Mouse (Mus musculus) forebrain, embryonic 13.5 days (tissue): ENCODE measurements around the gene Dtl. TPM values are rescaled to one million over a fixed set of nuclear protein-coding genes. Genes with fewer than 3 reads are reported as not detected.

Experiments used
- ATAC-seq: fragments of 200-750 bp; cut with Nextera tagmentation; 2 replicates; pipeline ENCODE4 v1.8.0; 2017
- H3K27ac ChIP-seq: fragments of 300-500 bp; sonication (generic); 2 replicates; pipeline ENCODE4 v1.5.1; 2015; ENCODE audit warnings: inconsistent platforms, mild to moderate bottlenecking, moderate library complexity
- H3K27me3 ChIP-seq: fragments of 300-500 bp; sonication (generic); 2 replicates; pipeline ENCODE4 v1.6.1; 2015; ENCODE audit warnings: mild to moderate bottlenecking, inconsistent platforms
- H3K36me3 ChIP-seq: fragments of 300-500 bp; sonication (generic); 2 replicates; pipeline ENCODE4 v1.6.1; 2015; ENCODE audit warnings: mild to moderate bottlenecking, inconsistent platforms; ENCODE audit not compliant: poor library complexity, severe bottlenecking
- H3K4me1 ChIP-seq: fragments of 300-500 bp; sonication (generic); 2 replicates; pipeline ENCODE4 v1.6.1; 2015; ENCODE audit warnings: inconsistent platforms
- H3K4me2 ChIP-seq: fragments of 300-500 bp; sonication (generic); 2 replicates; pipeline ENCODE4 v1.6.1; 2015; ENCODE audit warnings: inconsistent platforms, mild to moderate bottlenecking, moderate library complexity
- H3K4me3 ChIP-seq: fragments of 300-500 bp; sonication (generic); 2 replicates; pipeline ENCODE4 v1.5.1; 2015; ENCODE audit warnings: mild to moderate bottlenecking, inconsistent platforms
- H3K9ac ChIP-seq: fragments of 300-500 bp; sonication (generic); 2 replicates; pipeline ENCODE4 v1.6.1; 2015; ENCODE audit warnings: mild to moderate bottlenecking, inconsistent platforms
- H3K9me3 ChIP-seq: fragments of 300-500 bp; sonication (generic); replicated peaks from 2 replicates; pipeline ENCODE4 v1.6.1; 2016; ENCODE audit warnings: inconsistent platforms
- WGBS: fragments of 180-500 bp; shearing (Covaris S2); methylation state at CpG from one replicate; pipeline ENCODE4 v1.1.7; 2015; 5-methylcytosine and 5-hydroxymethylcytosine counted together
- polyA plus RNA-seq: library from polyadenylated mRNA; unstranded; fragments of >200 nt; fragmentation: Nextera tagmentation; extraction: Ambion mirVana; gene quantifications from 2 replicates; pipeline ENCODE4 v1.2.1, GENCODE M21; 2015

Gene Dtl
- polyA plus RNA-seq, 1 experiment from 2014 or later: 44.4 TPM

DNA sequence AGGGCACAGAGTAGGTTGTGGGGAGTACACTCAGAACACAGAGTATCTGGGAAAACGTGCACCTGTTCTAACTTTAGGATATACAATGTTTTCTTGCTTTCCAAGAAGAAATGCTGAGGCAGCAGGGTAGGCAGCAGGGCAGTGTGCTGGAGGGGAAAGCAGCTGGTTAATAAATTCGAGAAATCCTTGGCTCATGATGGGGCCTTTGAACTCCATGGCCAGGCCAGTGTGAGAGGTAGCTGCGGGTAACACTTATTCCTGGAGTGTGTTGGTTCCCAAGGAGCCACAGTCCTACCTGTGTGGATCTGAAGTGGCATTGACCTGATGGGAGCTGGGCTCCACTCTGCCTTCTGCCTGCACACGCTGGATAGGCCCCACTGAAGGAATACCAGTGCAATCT is 63.0 kb downstream of the Dtl start:
- Histone ChIP-seq H3K9me3 (no peaks in the 10 kb centered on the region), H3K4me3 (no peak overlapping the region), H3K36me3 (no peaks in the 10 kb centered on the region), H3K4me1 (no peaks in the 10 kb centered on the region), H3K4me2 (no peak overlapping the region), H3K27ac (no peak overlapping the region), H3K27me3 (no peaks in the 10 kb centered on the region), H3K9ac (no peak overlapping the region)
- 82% methylated on average over 4 of the region's 4 CpGs for WGBS
- ATAC-seq: no peak

DNA sequence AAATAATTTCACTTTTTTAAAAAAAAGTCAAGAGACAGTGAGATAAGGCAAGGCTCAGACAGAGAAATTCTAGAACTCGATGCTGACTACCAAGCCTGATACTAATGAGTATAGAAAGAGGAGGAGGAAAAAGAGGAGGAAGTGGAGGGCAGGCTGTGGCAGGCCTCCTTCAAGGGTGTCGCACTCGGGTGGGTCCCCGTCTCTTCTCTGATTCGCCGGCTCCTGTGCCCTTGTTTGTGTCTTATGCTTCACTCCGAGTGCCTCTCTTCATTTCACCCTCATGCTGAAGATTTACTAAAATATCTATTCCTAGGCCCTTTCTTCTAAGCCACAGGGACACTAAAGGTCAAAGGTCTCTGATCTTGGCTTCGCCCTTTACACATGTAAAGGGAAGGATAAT is 63.8 kb downstream of the Dtl start:
- ATAC-seq: no peak
- H3K4me1 ChIP-seq: no peaks in the 10 kb centered on the region
- H3K27ac ChIP-seq: no peak overlapping the region
- no peak overlapping the region for H3K4me2 ChIP-seq
- WGBS: 90% methylated on average over 8 of the region's 8 CpGs
- H3K9me3 ChIP-seq: no peaks in the 10 kb centered on the region
- H3K4me3 ChIP-seq: no peak overlapping the region
- H3K27me3 ChIP-seq: no peaks in the 10 kb centered on the region
- no peaks in the 10 kb centered on the region for H3K36me3 ChIP-seq
- H3K9ac ChIP-seq: no peak overlapping the region

DNA sequence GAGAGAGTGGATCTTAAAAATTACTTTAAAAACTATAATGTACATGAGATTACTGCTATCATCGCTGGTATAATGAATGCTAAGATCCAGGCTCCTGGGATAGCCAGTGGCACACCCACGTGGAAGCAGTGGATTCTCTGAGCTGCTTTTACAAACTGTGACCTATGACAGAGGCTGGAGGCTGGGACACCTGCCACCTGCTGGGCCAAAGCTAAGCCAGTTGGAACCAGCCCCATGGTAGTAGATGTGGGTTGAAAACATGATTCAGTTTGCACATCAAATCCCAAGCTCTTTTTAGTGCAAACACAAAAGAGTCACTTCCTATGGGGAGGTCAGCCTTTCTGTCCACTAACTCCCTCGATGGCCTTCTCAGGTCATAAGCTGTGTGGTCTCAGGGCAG is 65.5 kb downstream of the Dtl start:
- Histone ChIP-seq H3K27ac (no peak overlapping the region), H3K27me3 (no peaks in the 10 kb centered on the region), H3K4me2 (no peak overlapping the region), H3K36me3 (no peaks in the 10 kb centered on the region), H3K9ac (no peak overlapping the region), H3K9me3 (no peaks in the 10 kb centered on the region), H3K4me3 (no peak overlapping the region), H3K4me1 (no peaks in the 10 kb centered on the region)
- 73% methylated on average over 3 of the region's 3 CpGs for WGBS
- ATAC-seq: no peak

DNA sequence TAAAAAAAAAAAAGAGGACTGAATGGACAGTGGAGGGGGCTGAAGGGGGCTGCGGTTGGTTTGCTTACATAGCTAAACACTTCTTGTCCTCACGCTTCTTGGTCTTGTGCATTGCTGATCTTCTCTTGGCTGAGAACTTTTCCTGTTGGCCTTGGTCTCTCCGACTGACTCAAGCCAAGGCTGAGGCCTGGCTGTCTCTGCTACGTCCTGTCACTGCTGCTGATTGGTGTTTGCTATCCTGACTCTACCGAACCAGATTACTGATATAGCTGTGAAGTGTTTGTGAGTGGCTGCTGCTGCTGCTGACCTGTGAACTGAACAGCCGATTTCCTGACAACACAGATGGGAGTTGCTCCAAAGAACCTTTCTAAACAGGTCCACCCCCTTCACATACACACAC is 66.2 kb downstream of the Dtl start:
- H3K4me3 ChIP-seq: no peak overlapping the region
- no peak for ATAC-seq
- no peaks in the 10 kb centered on the region for H3K27me3 ChIP-seq
- no peaks in the 10 kb centered on the region for H3K36me3 ChIP-seq
- H3K27ac ChIP-seq: no peak overlapping the region
- no peak overlapping the region for H3K9ac ChIP-seq
- WGBS: 86% methylated on average over 6 of the region's 6 CpGs
- no peaks in the 10 kb centered on the region for H3K4me1 ChIP-seq
- no peaks in the 10 kb centered on the region for H3K9me3 ChIP-seq
- no peak overlapping the region for H3K4me2 ChIP-seq

DNA sequence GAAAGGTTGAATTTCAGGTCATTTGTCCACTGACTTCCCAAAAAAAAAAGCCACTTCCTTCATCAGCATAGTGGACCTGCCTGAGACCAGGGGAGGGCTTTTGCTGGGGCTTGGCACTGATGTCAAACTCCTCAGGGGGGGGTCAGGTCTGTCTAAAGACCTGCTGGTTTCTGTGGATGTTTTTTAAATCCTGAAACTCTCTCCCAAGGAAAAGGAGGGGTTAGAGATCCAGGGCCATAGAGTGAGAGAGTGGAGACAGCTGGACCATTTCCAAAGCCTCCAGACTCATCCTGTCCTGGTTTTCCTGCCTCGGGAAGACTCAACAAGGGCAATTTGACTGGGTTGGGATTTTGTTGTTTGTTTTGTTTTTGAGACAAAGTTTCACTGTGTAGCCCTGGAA is 68.6 kb downstream of the Dtl start:
- H3K9me3 ChIP-seq: no peaks in the 10 kb centered on the region
- no peak overlapping the region for H3K4me2 ChIP-seq
- no peaks in the 10 kb centered on the region for H3K36me3 ChIP-seq
- H3K9ac ChIP-seq: no peak overlapping the region
- H3K27ac ChIP-seq: no peak overlapping the region
- no peak for ATAC-seq
- H3K27me3 ChIP-seq: no peaks in the 10 kb centered on the region
- WGBS: 78% methylated on average over 1 of the region's 1 CpGs
- H3K4me3 ChIP-seq: no peak overlapping the region
- no peaks in the 10 kb centered on the region for H3K4me1 ChIP-seq

DNA sequence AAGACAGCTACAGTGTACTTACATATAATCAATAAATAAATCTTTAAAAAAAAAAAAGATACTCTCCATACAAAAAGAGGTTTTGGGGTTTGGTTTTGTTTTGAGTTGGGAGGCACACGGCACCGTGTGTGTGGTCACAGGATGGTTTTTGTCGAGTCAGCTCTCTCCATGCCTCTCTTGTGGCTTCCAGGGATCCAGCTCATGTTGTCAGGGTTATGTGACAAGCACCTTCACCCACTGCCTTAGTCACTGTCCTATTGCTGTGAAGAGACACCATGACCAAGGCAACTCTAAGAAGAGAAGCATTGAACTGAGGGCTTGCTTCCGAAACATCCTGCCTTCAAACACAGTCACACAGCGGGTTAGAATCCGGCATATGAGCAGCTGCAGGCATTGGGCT is 75.7 kb downstream of the Dtl start:
- WGBS: 94% methylated on average over 6 of the region's 6 CpGs
- H3K36me3 ChIP-seq: no peaks in the 10 kb centered on the region
- no peaks in the 10 kb centered on the region for H3K27me3 ChIP-seq
- no peak overlapping the region for H3K4me3 ChIP-seq
- H3K9me3 ChIP-seq: no peaks in the 10 kb centered on the region
- no peak overlapping the region for H3K4me2 ChIP-seq
- no peak overlapping the region for H3K9ac ChIP-seq
- no peak overlapping the region for H3K27ac ChIP-seq
- no peaks in the 10 kb centered on the region for H3K4me1 ChIP-seq
- no peak for ATAC-seq

DNA sequence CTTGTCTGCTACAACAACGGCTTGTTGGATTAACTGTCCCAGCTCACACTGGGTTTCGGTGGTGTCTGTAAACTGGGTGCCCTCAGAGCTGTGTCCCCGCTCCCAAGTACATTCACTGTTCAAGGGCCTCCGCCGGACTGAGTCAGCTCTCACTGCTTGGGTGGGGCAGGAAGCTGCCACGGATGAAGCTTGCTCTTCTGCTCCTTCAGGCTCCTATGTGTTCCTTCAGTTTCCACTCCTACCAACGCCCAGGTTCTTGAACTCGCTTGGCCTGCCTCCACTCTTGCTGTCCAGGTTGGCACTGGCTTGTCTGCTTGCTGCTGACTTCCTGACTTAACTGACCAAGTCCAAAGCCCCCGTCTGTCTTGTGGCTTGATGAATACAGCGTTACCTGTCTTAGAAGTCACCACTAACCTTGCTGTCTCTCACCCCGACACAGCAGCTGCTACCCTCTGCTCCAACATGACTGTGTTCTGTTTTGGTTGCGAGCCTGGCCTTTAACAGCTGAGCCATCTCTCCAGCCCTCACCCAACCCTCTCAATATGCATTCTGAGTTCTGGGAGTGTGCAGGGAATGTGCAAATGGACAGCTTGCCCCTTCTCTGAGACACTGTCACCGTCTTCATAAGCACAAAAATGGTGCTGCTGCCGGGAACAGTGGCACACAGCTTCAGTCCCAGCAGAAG is 76.9 kb downstream of the Dtl start:
- no peaks in the 10 kb centered on the region for H3K36me3 ChIP-seq
- ATAC-seq: no peak
- no peaks in the 10 kb centered on the region for H3K27me3 ChIP-seq
- WGBS: 90% methylated on average over 14 of the region's 14 CpGs
- H3K4me3 ChIP-seq: no peak overlapping the region
- no peaks in the 10 kb centered on the region for H3K9me3 ChIP-seq
- H3K4me1 ChIP-seq: no peaks in the 10 kb centered on the region
- no peak overlapping the region for H3K9ac ChIP-seq
- H3K4me2 ChIP-seq: no peak overlapping the region
- no peak overlapping the region for H3K27ac ChIP-seq

DNA sequence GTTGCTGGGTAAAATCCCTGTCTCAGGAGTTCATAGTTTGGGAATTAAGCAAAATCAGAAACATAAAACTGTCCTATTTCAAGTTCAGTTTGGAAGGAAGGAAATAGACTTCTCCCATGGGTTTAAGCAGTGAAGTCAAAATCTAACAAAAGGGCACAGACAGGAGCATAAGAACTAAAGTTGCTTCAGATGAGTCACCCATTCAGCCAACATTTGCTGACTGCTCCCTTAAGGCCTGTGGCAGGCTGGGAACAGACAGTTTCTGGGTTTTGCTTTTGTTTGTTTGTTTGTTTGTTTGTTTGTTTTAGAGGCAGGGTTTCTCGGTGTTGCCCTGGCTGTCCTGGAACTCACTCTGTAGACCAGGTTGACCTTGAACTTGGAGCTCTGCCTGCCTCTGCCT is 78.7 kb downstream of the Dtl start:
- H3K27me3 ChIP-seq: no peaks in the 10 kb centered on the region
- no peak overlapping the region for H3K27ac ChIP-seq
- no peaks in the 10 kb centered on the region for H3K36me3 ChIP-seq
- no peaks in the 10 kb centered on the region for H3K4me1 ChIP-seq
- no peak overlapping the region for H3K4me2 ChIP-seq
- no peak overlapping the region for H3K9ac ChIP-seq
- no peak overlapping the region for H3K4me3 ChIP-seq
- WGBS: 83% methylated on average over 1 of the region's 1 CpGs
- H3K9me3 ChIP-seq: no peaks in the 10 kb centered on the region
- ATAC-seq: no peak

DNA sequence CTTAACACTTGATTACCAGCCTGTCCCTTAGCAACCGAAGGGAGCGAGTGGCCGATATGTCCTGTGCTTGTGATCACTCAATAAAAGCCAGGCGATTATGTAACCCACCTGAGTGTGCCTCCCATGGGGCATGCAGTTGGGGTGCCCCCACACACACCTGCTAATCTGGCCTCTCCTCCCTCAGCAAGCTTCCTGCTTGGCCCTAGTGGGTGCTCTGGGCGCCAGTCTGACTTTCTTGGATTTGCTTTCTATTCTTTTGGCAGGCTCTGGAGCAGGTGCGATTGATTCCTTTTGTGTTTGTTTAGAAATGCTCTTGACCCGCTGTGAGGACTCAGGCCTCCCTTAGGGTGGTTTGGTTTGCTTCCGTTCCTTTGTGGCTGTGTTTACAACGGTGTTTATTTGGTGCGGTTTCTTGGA is 80.3 kb downstream of the Dtl start:
- ATAC-seq: no peak
- no peak overlapping the region for H3K9ac ChIP-seq
- no peaks in the 10 kb centered on the region for H3K27me3 ChIP-seq
- no peaks in the 10 kb centered on the region for H3K4me1 ChIP-seq
- no peak overlapping the region for H3K27ac ChIP-seq
- H3K4me2 ChIP-seq: no peak overlapping the region
- no peaks in the 10 kb centered on the region for H3K36me3 ChIP-seq
- H3K9me3 ChIP-seq: no peaks in the 10 kb centered on the region
- WGBS: 52% methylated on average over 10 of the region's 10 CpGs
- H3K4me3 ChIP-seq: no peak overlapping the region

DNA sequence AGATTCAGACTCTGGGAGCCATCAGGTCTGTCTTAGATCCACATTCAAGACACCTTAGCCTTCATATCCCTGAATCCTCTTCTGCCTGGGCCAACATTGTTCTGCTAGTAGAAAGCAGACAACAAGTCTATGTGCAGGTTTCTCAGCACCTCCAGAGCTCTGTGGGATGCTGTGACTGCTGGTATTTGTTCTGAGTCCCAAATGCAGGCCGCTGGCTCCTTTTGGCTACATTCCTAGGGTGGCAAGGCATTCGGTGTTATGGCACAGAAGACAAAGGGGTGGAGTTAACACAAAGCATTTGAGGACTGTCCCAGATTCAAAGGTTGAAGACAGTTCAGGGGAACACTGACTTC is 81.1 kb downstream of the Dtl start:
- Histone ChIP-seq H3K9me3 (no peaks in the 10 kb centered on the region), H3K4me3 (no peak overlapping the region), H3K27ac (no peak overlapping the region), H3K36me3 (no peaks in the 10 kb centered on the region), H3K9ac (no peak overlapping the region), H3K4me1 (no peaks in the 10 kb centered on the region), H3K27me3 (no peaks in the 10 kb centered on the region), H3K4me2 (no peak overlapping the region)
- no peak for ATAC-seq
- WGBS: 65% methylated on average over 2 of the region's 2 CpGs

DNA sequence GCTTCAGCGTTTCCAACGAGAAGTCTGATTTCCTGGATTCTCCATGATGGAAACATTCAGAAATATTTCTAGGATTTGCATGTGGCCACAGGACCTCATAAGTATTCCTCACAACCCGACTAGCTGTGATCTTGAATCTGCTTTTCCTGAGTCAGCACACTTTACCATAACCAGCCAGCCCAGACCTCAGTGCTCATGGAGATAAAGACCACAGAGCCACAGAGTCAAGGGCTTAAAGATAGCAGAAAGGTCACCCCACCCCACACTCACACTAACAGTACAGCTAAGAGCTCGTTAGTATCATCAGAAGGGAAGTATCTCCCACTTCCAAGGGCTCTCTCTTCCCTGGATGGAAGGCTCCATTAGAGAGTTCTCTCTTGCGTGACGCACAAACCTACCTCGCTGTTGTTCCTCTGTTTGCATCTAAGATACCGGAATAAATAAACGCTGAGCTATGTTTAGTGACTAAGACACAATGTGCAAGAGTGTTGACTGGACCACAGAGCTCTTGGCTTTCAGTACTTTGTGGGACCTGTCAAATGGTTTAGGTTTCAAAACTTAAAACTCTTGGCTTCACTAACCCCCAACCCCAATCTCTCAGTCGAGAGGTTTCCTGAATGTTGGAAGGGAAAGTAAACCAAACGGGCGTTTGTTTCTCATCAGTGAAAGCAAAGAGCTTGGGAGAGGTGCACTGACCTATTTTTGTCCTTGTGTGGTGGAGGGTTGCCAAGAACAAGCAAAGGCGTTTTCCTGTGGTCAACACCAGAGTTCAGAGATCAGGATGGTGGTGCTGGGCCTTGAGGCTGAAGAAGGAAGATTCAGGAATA is 81.7 kb downstream of the Dtl start:
- no peaks in the 10 kb centered on the region for H3K9me3 ChIP-seq
- H3K4me2 ChIP-seq: no peak overlapping the region
- no peak overlapping the region for H3K27ac ChIP-seq
- no peaks in the 10 kb centered on the region for H3K36me3 ChIP-seq
- H3K27me3 ChIP-seq: no peaks in the 10 kb centered on the region
- H3K4me3 ChIP-seq: no peak overlapping the region
- H3K9ac ChIP-seq: no peak overlapping the region
- no peaks in the 10 kb centered on the region for H3K4me1 ChIP-seq
- 87% methylated on average over 13 of the region's 13 CpGs for WGBS
- no peak for ATAC-seq

DNA sequence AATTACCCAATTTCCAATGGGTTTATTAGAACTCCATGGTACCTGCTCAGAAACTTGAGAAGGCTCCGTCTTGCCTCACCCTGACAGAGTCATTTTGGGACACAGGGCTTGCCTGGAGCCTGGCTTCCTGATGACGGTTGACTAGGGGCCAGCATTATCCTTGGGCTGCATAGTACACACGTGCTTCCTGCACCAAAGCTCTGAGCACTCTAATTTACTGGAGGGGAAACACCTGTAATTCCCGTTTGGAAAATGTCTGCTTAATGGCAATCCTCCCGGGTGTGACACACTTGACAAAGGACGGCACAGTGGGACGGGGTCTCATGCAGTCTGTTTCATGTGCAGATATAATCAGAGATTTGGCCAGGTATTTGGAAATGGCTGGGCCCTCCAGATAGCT is 84.9 kb downstream of the Dtl start:
- H3K27me3 ChIP-seq: no peaks in the 10 kb centered on the region
- no peak for ATAC-seq
- no peaks in the 10 kb centered on the region for H3K36me3 ChIP-seq
- 74% methylated on average over 7 of the region's 7 CpGs for WGBS
- no peak overlapping the region for H3K9ac ChIP-seq
- no peaks in the 10 kb centered on the region for H3K4me1 ChIP-seq
- no peak overlapping the region for H3K4me2 ChIP-seq
- no peak overlapping the region for H3K4me3 ChIP-seq
- H3K27ac ChIP-seq: no peak overlapping the region
- H3K9me3 ChIP-seq: no peaks in the 10 kb centered on the region
